Mouse (Mus musculus) CH12.LX (cell line): Measurements from ENCODE around the gene Eme2. TPM values are rescaled to one million over a fixed set of nuclear protein-coding genes. Genes with fewer than 3 reads are reported as not detected.

ENCODE experiments used
- DNase-seq: peaks from one replicate; pipeline ENCODE4 v3.0.0-alpha.2; 2013; ENCODE audit errors: extremely low read depth
- H3K27ac ChIP-seq: 2 replicates; pipeline ENCODE4 v1.5.1; 2012; ENCODE audit warnings: low read depth, mild to moderate bottlenecking, control low read depth, moderate library complexity; ENCODE audit not compliant: insufficient read depth
- H3K27me3 ChIP-seq: replicated peaks from 2 replicates; pipeline ENCODE3; 2012; ENCODE audit warnings: inconsistent platforms
- H3K36me3 ChIP-seq, 2 experiments: replicated peaks in 1 of 2; 2 replicates each; pipeline versions ENCODE3 to v1.6.1; 2012; ENCODE audit warnings: inconsistent platforms in 1 of 2, low read length in 1 of 2, mild to moderate bottlenecking in 1 of 2, mixed read lengths in 1 of 2, moderate library complexity in 1 of 2; ENCODE audit not compliant: control insufficient read depth in 1 of 2, insufficient read depth in 1 of 2
- H3K4me1 ChIP-seq, 2 experiments: 2 replicates each; pipeline ENCODE4 v1.6.1; 2012; ENCODE audit warnings: inconsistent platforms in 1 of 2, moderate library complexity in 1 of 2; ENCODE audit not compliant: insufficient read depth in 2 of 2, control insufficient read depth in 1 of 2
- H3K4me2 ChIP-seq: 2 replicates; pipeline ENCODE4 v1.6.1; 2012; ENCODE audit warnings: low read depth, mild to moderate bottlenecking, control low read depth; ENCODE audit not compliant: poor library complexity, insufficient read depth, severe bottlenecking
- H3K4me3 ChIP-seq, 3 experiments: fragments of 150-350 bp in 1 of 3; sonication (generic) in 1 of 3; replicated peaks in 1 of 3; 2 replicates each; pipeline versions ENCODE3 to v1.5.1; 2011 to 2012; ENCODE audit warnings: low read depth in 2 of 3, low read length in 2 of 3, mild to moderate bottlenecking in 2 of 3, moderate library complexity in 2 of 3, control low read depth in 1 of 3, improper control_type of control experiment in 1 of 3, inconsistent platforms in 1 of 3, mixed read lengths in 1 of 3; ENCODE audit not compliant: poor library complexity in 1 of 3
- H3K79me2 ChIP-seq: replicated peaks from 2 replicates; pipeline ENCODE4 v1.6.1; 2012; ENCODE audit warnings: mild to moderate bottlenecking, moderate library complexity; ENCODE audit not compliant: control insufficient read depth, poor library complexity, insufficient read depth, severe bottlenecking; ENCODE audit errors: extremely low read depth
- H3K9ac ChIP-seq: 2 replicates; pipeline ENCODE4 v1.6.1; 2012; ENCODE audit warnings: low read depth, mild to moderate bottlenecking, control low read depth, moderate library complexity; ENCODE audit not compliant: insufficient read depth
- H3K9me3 ChIP-seq: replicated peaks from 2 replicates; pipeline ENCODE3; 2012; ENCODE audit warnings: low read length, inconsistent platforms, mixed read lengths
- CHD1 ChIP-seq: IDR thresholded peaks from 2 replicates; pipeline ENCODE4 v1.6.1; 2012; ENCODE audit warnings: low read depth, low read length, improper control_type of control experiment, inconsistent platforms
- CHD2 ChIP-seq: IDR thresholded peaks from 2 replicates; pipeline ENCODE4 v1.6.1; 2011; ENCODE audit warnings: low read length, improper control_type of control experiment
- CTCF ChIP-seq, 2 experiments: IDR thresholded peaks in 1 of 2; conservative IDR thresholded peaks in 1 of 2; 2 replicates each; pipeline ENCODE4 v1.5.1; 2011 to 2012; ENCODE audit warnings: low read depth in 2 of 2, low read length in 2 of 2, improper control_type of control experiment in 1 of 2, inconsistent platforms in 1 of 2, mild to moderate bottlenecking in 1 of 2, moderate library complexity in 1 of 2
- ELF1 ChIP-seq: IDR thresholded peaks from 2 replicates; pipeline ENCODE4 v1.6.1; 2014; ENCODE audit warnings: low read depth, mild to moderate bottlenecking, inconsistent platforms, low read length, improper control_type of control experiment
- EP300 ChIP-seq: IDR thresholded peaks from 2 replicates; pipeline ENCODE4 v1.6.1; 2011; ENCODE audit warnings: low read length, improper control_type of control experiment
- ETS1 ChIP-seq: conservative IDR thresholded peaks from 2 replicates; pipeline ENCODE4 v1.6.1; 2012; ENCODE audit warnings: low read depth, mild to moderate bottlenecking, inconsistent platforms, low read length, improper control_type of control experiment, moderate library complexity
- JUN ChIP-seq: IDR thresholded peaks from 2 replicates; pipeline ENCODE4 v1.6.1; 2011; ENCODE audit warnings: low read depth, mild to moderate bottlenecking, low read length, improper control_type of control experiment, moderate library complexity; ENCODE audit not compliant: insufficient read depth
- JUND ChIP-seq: conservative IDR thresholded peaks from 2 replicates; pipeline ENCODE4 v1.6.1; 2011; ENCODE audit warnings: low read depth, low read length, improper control_type of control experiment
- MAFK ChIP-seq: IDR thresholded peaks from 2 replicates; pipeline ENCODE4 v1.6.1; 2011; ENCODE audit warnings: low read length, improper control_type of control experiment; ENCODE audit not compliant: insufficient replicate concordance
- MAX ChIP-seq: IDR thresholded peaks from 2 replicates; pipeline ENCODE4 v1.6.1; 2011; ENCODE audit warnings: low read length, improper control_type of control experiment
- MEF2A ChIP-seq: IDR thresholded peaks from 2 replicates; pipeline ENCODE4 v1.6.1; 2014; ENCODE audit warnings: low read depth, mild to moderate bottlenecking, inconsistent platforms, low read length, improper control_type of control experiment, borderline replicate concordance
- MXI1 ChIP-seq: IDR thresholded peaks from 2 replicates; pipeline ENCODE4 v1.6.1; 2011; ENCODE audit warnings: mild to moderate bottlenecking, low read depth, low read length, improper control_type of control experiment
- NELFE ChIP-seq: IDR thresholded peaks from 2 replicates; pipeline ENCODE4 v1.6.1; 2011; ENCODE audit warnings: low read depth, low read length, improper control_type of control experiment
- PAX5 ChIP-seq: IDR thresholded peaks from 2 replicates; pipeline ENCODE4 v1.6.1; 2012; ENCODE audit warnings: low read length, inconsistent platforms, mixed read lengths
- POLR2A ChIP-seq: IDR thresholded peaks from 2 replicates; pipeline ENCODE4 v1.6.1; 2011; ENCODE audit warnings: low read depth, mild to moderate bottlenecking, improper control_type of control experiment, low read length
- POLR2AphosphoS2 ChIP-seq: IDR thresholded peaks from 2 replicates; pipeline ENCODE4 v1.6.1; 2011; ENCODE audit warnings: low read depth, low read length, improper control_type of control experiment
- RAD21 ChIP-seq: IDR thresholded peaks from 2 replicates; pipeline ENCODE4 v1.6.1; 2011; ENCODE audit warnings: low read depth, mild to moderate bottlenecking, low read length, improper control_type of control experiment, moderate library complexity
- RCOR1 ChIP-seq: conservative IDR thresholded peaks from 2 replicates; pipeline ENCODE4 v1.6.1; 2012; ENCODE audit warnings: low read depth, mild to moderate bottlenecking, inconsistent platforms, low read length, improper control_type of control experiment
- SMC3 ChIP-seq: IDR thresholded peaks from 2 replicates; pipeline ENCODE4 v1.6.1; 2011; ENCODE audit warnings: low read depth, low read length, improper control_type of control experiment
- TBP ChIP-seq: conservative IDR thresholded peaks from 2 replicates; pipeline ENCODE4 v1.6.1; 2011; ENCODE audit warnings: low read depth, low read length, improper control_type of control experiment
- USF2 ChIP-seq: conservative IDR thresholded peaks from 2 replicates; pipeline ENCODE4 v1.6.1; 2011; ENCODE audit warnings: low read depth, low read length, improper control_type of control experiment
- dilution Hi-C: fragments of 300-500 bp; cut with MboI; formaldehyde crosslinking; loops from 2 replicates; pipeline ENCODE4 v1.14.3; 2020; ENCODE audit warnings: low sequenced_read_pairs; ENCODE audit not compliant: extremely low pct_unique_long_range_greater_than_20kb, extremely low pct_ligation_motif_present
- in situ Hi-C: fragments of 300-500 bp; cut with MboI; formaldehyde crosslinking; loops from 3 replicates; pipeline ENCODE4 v1.14.3; 2019; ENCODE audit warnings: low sequenced_read_pairs, low pct_ligation_motif_present, low pct_unique_long_range_greater_than_20kb, mixed read lengths
- polyA plus RNA-seq: library from polyadenylated mRNA; unstranded; fragments of >175 nt; gene quantifications from 2 replicates; pipeline ENCODE4 v1.2.1, GENCODE M21; 2012; ENCODE audit warnings: low read depth; ENCODE audit not compliant: insufficient read length
- total RNA-seq, 2 experiments: library from RNA; depleted of rRNA; stranded (reverse); fragments of 300-350 nt in 1 of 2; fragments of >200 nt in 1 of 2; gene quantifications; 2 replicates each; pipeline ENCODE4 v1.2.3; 2012 to 2014

The Eme2 gene
- total and polyA plus RNA-seq, 3 experiments = 12.7 to 19.7 (median 16.9) TPM

DNA sequence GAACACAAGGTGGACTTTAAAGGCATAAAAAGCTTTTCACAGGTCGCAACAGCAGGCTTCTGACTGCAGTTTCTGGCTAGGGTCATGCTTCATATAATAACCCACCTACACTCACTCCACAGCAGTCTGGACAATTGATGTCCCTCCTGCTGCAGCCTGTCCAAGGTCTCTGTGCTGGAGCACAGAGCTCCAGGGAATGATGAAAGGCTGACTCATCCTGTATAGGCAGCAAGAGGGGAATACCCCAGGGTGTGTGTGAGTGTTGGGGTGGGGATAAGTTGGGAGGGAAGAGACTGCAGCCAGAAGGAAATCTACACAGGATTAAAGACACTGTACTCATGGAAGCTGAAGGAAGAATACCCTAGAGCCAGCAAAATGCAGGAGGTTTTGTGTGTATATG is 34.6 kb upstream of the Eme2 start:
- H3K4me1 ChIP-seq = peaks cover 5 to 26% of the 10 kb centered on the region in 2 experiments; a peak in 3 of 4 replicates
- H3K36me3 ChIP-seq = peaks cover 37 to 78% of the 10 kb centered on the region in 2 experiments
- H3K27me3 ChIP-seq = no peaks in the 10 kb centered on the region
- no peak overlapping the region for H3K27ac ChIP-seq
- H3K9me3 ChIP-seq = no peaks in the 10 kb centered on the region
- TF ChIP-seq TBP (no peak), RCOR1 (no peak), JUN (no peak), ELF1 (no peak), CHD1 (no peak), MAFK (no peak), SMC3 (no peak), POLR2AphosphoS2 (no peak), ETS1 (no peak), NELFE (no peak), RAD21 (no peak), JUND (no peak), MXI1 (no peak), POLR2A (no peak), USF2 (no peak), MEF2A (no peak), EP300 (no peak), MAX (no peak), CHD2 (no peak)
- H3K4me3 ChIP-seq = no peak overlapping the region
- H3K4me2 ChIP-seq = no peak overlapping the region
- peaks cover 59% of the 10 kb centered on the region for H3K79me2 ChIP-seq
- dilution Hi-C loops = no loop called here
- no peak overlapping the region for H3K9ac ChIP-seq
- DNase-seq = no peak
- in situ Hi-C loops = no loop called here

DNA sequence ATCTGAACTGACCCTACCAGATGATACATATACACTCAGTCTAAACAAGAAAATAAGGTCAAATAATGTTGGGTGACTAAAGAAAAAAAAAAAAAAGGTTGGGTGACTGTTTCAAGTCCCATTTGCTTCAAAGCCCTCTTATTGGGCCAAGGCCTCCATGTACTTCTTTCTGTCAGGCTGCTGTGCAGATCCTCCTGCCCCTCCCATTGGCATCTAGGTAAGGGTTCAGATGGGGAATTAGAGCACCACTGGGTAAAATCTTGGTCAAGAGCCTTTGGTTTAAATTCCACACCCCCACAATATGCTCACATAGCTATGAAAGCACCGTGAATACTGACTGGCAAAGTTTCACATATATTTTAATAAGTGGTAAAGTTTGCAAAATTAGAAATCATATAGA is 28.4 kb upstream of the Eme2 start:
- Histone ChIP-seq H3K9ac (no peak overlapping the region), H3K4me3 (no peak overlapping the region), H3K79me2 (peaks cover 4% of the 10 kb centered on the region), H3K36me3 (peaks cover 80 to 94% of the 10 kb centered on the region in 2 experiments), H3K27me3 (no peaks in the 10 kb centered on the region), H3K4me2 (no peak overlapping the region), H3K9me3 (no peaks in the 10 kb centered on the region), H3K4me1 (no peaks in the 10 kb centered on the region), H3K27ac (no peak overlapping the region)
- TF ChIP-seq PAX5 = no peak
- TF ChIP-seq CTCF (conservative IDR thresholded peaks at IDR 0.05 in 1 of 2, IDR thresholded peaks at IDR 0.05 in 1 of 2; ENCODE audit: low read depth in 2 of 2, low read length in 2 of 2) = no peak
- no peak for TF ChIP-seq ELF1
- dilution Hi-C loops (no loop called here), in situ Hi-C loops (no loop called here)
- no peak for DNase-seq
